Mouse (Mus musculus): ENCODE measurements around the gene Lin7a.
"Not testable (repeated sequence)": the region's sequence is repeated elsewhere in the genome, so short reads cannot be mapped to it uniquely, and the experiment has no call there.

The Lin7a gene

DNA sequence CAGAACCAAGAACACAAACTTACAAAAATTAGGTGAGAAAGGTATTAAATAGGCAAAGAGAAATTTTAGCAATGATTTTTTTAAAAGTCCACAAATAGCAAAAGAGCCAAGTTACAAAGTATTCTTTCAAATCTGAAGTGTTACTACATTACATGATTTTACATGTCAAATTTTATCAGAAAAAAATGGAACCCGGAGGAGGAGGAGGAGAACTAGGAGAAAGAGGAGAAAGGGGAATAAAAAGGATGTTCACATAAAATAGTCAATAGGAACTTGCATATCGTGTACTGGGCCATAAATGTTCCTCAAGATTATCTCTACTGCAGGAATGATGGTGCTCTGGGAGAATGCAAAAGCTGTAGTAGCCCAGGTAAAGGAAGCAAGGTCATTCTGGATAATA is 34.4 kb upstream of the Lin7a start:
- no peak for DNase-seq (ENCODE audit: low read depth)

GRCm38 (mm10) chr10:107237736-107238135 is 33.8 kb upstream of the Lin7a start:
- DNase-seq (ENCODE audit: low read depth) = no peak

DNA sequence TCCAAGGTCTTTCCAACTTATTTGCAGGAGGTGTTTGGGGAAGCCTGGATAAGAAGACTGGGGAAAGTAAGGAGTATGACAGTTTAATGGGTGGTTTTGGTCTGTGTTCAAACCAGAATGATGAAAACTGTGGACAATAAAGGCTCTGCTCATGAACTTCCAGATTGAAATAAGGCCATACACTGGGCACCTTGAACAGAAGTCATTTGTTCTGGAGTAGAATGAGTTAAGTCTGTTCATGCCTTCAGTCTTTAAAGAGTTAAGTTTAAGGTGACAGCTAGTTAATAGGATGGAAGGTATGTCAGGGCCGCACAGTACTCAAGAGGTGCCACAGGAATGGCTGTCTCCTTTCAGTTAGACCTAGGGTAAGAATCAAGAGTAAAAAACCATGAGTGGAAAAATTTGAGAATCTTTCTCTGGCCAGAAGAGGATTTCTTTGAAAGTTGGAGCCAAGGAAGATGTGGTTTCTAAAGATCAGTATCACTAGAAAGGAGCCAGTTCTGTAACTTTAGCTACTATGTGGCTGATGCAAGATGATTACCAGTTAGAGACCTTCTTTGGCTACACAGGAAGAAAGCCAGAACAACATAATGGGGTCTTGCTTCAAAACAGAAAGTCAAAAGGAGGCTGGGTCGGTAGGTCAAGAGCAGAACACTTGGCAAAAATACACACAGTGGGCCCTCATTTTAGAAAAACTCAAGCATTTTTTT is 33.2 kb upstream of the Lin7a start:
- no peak for DNase-seq (ENCODE audit: low read depth)

DNA sequence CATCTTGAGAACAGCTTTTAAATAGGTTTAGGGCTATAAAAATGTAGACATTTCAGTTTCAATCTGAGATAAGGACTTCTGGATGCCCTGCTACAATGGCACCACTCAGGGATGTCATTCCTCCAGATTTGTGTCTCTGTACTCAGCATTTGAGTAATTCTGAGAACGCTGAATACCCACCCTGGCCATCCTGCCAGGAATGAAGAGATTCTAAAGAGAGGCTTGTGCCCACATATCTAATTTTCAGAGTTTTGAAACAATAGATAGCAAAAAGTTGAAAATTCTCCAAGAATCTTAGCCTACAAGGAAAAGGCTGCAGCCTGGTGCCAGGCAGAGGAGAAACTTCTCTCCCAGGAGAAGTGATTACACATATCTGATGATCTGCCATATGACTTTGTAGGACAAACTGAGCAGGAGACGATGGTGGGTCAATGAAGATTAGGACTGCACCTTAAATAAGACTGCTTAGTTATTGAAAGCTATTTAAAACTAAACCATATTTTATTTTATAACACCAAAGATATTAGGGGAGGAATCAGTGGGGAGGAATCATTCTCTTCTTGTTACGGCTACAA is 32.5 kb upstream of the Lin7a start:
- DNase-seq (ENCODE audit: low read depth) = no peak

DNA sequence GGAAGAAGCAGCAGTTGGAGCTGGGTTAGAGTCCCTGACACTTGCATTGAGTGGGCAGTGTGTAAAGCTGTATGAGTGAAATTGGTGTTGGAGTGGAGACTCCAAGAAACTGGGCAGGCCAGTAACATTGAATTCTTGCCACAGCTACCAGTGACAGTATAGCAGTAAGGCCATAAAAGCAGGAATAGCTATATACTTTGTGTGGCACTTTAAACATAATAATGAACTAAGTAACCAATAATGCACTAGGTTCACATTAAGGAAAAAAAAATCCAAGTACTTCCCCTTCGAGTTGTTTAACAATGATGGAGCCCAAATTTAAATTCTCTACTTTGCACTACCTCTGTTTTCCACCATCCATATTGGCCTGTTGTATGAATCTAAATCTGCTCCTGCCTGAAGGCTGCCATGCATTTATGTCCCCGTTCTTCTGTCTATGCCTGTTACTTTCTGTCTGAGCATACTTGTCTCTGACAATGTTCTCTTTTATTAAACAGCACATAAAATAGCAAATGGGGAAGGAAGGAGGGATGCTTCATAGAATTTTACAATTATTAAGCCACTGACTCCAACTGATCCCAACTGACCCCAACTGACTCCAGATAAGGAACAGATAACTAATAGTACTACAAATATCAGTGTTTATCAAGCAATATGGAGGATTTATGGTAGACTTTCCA is 31.7 kb upstream of the Lin7a start:
- DNase-seq (ENCODE audit: low read depth) = no peak

- DNase-seq (ENCODE audit: low read depth) = no peak
Measured at GRCm38 (mm10) chr10:107240446-107240845, 31.0 kb upstream of the Lin7a start.

DNA sequence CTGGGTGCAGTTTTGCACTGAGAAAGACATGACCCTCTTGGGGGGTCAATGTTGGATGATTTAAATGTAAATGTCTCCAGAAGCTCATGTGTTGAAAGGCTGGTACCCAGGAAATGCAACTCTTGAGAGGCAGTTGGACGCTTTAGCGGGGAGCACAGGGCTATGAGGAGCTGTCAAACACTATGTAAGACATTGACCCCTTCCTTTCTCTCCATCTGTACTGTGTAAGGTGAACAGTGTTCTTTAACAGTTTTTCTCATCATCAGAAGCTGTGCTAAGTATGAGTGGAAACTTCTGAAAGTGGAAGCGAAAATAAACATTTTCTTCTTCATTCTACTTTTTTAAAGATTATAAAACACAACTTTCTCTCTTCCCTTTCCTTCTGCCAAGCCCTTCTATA is 30.5 kb upstream of the Lin7a start:
- DNase-seq (ENCODE audit: low read depth) = no peak

DNA sequence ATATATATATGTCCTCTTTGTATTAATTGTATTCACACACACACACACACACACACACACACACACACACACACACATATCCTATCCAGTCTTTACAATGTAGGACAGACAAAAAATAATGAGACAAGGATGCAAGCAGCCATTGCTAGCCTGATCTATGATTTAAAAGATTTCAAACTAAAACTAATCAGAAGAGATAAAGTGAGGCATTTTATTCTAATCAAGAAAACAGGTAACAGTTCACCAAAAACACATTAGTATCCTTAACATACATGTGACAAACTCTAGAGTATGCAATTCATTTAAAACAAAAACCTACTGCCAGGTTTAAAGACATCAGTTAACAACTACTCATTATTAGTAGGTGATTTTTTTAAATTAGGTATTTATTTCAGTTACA is 30.1 kb upstream of the Lin7a start:
- no peak for DNase-seq (ENCODE audit: low read depth)

- DNase-seq (ENCODE audit: low read depth) = not testable (repeated sequence)
Measured at GRCm38 (mm10) chr10:107241999-107242398, 29.5 kb upstream of the Lin7a start.

DNA sequence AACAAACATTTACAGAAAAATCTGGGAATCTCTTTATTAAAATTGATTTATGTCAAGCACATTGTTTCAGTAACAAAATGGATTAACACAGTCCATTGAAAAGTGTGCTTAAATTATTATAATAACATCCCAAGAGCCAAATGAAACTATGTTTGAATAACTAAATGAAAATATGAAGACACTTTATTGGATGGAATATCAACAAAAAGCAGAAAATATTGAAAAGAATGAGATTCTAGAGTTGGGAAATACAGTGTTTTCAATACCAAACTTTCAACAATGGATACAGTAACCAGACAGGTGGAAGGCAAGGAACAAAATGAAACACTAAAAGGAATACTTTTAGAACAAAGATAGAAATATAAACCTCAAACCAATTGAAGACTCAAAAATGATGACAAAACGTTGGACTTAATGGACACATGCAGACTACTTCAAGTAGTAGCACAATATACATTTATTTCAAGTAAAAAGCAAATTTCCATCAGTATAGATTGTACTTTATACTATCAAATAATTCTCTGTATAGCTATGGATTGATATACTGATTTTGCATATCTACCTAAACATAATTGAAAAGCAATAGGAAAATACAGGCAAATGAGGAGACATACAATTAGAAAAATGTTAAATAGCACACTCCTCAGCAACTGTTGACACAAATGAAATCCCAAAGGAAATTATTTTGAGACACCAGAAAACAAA is 28.6 kb upstream of the Lin7a start:
- DNase-seq (ENCODE audit: low read depth) = no peak

- DNase-seq (ENCODE audit: low read depth) = no peak
Measured at GRCm38 (mm10) chr10:107244211-107244610, 27.3 kb upstream of the Lin7a start.

- DNase-seq (ENCODE audit: low read depth) = no peak
Measured at GRCm38 (mm10) chr10:107244691-107245530, 26.6 kb upstream of the Lin7a start.

DNA sequence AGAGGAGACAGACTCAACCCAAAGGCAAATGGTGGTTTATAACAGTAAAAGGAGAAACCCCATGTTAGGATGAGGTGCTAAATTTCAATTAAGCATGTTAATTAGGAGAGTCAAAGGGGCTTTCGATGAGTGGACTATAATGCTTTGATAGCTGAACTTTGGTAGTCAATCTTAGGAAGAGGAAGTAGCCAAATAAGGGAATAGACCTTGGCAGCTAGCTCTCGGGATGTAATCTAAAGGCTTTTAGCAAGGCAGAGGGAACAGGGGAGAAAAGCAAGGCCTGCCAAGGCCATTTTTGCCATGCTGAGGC is 26.0 kb upstream of the Lin7a start:
- no peak for DNase-seq (ENCODE audit: low read depth)

DNA sequence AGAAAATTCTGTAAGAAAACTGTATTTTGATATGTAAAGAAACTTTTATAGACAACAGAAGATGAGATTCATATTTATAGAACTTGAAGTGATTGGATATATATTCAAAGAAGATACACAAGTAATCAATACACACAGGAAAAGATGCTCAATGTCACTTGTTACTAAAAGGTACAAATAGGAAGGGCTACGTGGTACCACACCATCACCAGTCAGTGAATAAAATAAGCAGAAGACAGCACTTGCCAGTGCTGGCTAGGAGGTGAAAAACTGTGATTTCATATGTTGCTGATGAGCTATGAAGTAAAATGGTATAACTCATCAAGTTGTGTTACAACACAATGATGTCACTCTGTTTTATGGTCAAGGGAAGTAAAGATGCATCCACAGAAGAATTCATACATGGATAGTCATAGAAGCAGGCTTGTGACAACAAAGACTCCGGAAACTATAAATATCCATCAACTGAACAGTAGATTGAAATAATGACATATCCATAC is 25.5 kb upstream of the Lin7a start:
- DNase-seq (ENCODE audit: low read depth) = no peak

GRCm38 (mm10) chr10:107247001-107247670 is 24.4 kb upstream of the Lin7a start:
- no peak for DNase-seq (ENCODE audit: low read depth)

DNA sequence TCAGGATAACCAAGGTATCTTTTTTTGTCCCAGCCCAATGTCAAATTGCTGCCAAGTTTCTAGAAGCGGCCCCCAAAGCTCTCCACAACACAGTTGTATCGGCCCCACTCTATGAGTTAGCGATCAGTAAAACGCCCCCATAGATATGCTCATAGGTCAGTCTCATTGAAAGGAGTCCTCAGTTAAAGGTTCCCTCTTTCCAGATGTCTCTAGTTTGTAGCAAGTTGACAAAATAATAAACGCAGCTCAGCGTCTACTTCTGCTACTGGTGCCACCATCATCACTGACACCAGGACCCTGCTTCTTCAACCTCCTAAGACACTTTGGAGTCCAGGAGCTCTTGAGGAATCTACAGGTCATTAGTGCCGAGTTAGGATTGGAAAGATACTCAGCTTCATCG is 23.0 kb upstream of the Lin7a start:
- DNase-seq (ENCODE audit: low read depth) = no peak

- DNase-seq (ENCODE audit: low read depth) = no peak
Measured at GRCm38 (mm10) chr10:107249056-107249455, 22.4 kb upstream of the Lin7a start.

GRCm38 (mm10) chr10:107249606-107250186 is 21.8 kb upstream of the Lin7a start:
- no peak for DNase-seq (ENCODE audit: low read depth)

GRCm38 (mm10) chr10:107250346-107251210 is 20.9 kb upstream of the Lin7a start:
- DNase-seq (ENCODE audit: low read depth) = no peak

GRCm38 (mm10) chr10:107251271-107251670 is 20.2 kb upstream of the Lin7a start:
- no peak for DNase-seq (ENCODE audit: low read depth)

Data from naive thymus-derived CD4-positive, alpha-beta T cell, adult 2 months (primary cell).